10 mouse cellular contexts compared by ENCODE assay signal in the genomic region with DNA sequence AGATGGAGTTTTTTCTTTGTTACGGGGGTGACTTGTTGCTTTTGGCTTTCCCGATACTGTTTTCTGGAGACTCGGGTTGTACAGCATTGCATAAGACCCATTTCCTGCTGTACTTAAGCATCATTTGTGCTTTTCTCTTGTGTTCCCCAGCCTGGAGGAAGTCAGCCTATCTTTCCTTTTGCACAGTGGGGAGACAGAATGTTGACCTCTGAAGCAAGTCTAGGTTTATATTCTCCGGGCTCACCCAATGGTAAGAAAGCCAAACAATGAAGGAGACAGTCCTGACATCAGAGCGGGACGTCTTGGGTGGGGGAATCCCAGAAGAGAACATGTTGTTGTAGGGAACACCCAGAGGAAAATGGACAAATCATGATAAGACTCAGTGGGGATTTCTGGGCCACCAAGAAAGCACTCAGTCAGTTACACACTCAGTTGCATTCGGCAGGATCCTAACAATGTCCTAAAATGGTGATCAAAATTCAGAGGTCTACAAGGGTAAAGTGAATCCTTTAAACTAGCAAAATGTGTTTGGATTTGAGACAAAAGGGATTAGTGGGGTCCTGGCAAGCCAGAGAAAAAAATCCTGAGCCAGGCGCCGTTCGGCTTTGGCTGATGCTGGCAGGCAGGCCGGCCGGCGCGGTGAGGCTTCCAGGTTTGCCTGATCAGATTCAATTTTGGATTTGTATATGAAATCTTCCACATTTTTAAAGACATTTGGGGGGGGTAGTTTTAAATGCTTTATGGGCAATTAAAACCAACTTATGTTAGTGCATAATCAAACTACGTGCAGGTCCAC.
DNase-seq lines count a peak whose midpoint lies in the region; ATAC-seq and TF ChIP-seq lines count a peak whose summit lies in the region.
"Had no signal": no experiment of that assay in that cellular context is flagged by ENCODE, and none has a peak within 500 bp of the region (broad histone marks: within the 10 kb centered on the region; RNA-seq: fewer than 3 reads in every experiment).

No protein-coding gene starts in this region.

- intact Hi-C loops in left cerebral cortex, postnatal 10 days (cut with DNase I): no loop called here

- 65% methylated on average over 15 of the region's 15 CpGs for WGBS in liver, postnatal 0 days (ENCODE audit: insufficient replicate concordance)
- 68% methylated on average over 15 of the region's 15 CpGs for WGBS in liver, embryonic 12.5 days (ENCODE audit: insufficient replicate concordance)
- WGBS in heart, embryonic 16.5 days: 77% methylated on average over 15 of the region's 15 CpGs
- WGBS in midbrain, embryonic 14.5 days: 25% methylated on average over 15 of the region's 15 CpGs

- H3K4me1 ChIP-seq in liver, postnatal 0 days (ENCODE audit: insufficient read depth): no peaks in the 10 kb centered on the region
- no peaks in the 10 kb centered on the region for H3K4me1 ChIP-seq in liver, embryonic 12.5 days
- H3K4me1 ChIP-seq in heart, embryonic 16.5 days (ENCODE audit: control insufficient read depth, insufficient read depth, low read length): no peaks in the 10 kb centered on the region
- peaks cover 11% of the 10 kb centered on the region; the same call in 1 of the 2 replicates for H3K4me1 ChIP-seq in midbrain, embryonic 14.5 days (ENCODE audit: control insufficient read depth, insufficient read depth, low read length)
- H3K4me1 ChIP-seq: liver, embryonic 13.5 days had no signal

- TF ChIP-seq CTCF in liver, postnatal 0 days (IDR thresholded peaks at IDR 0.05; ENCODE audit: low read depth): no peak

- peak; percentile 48 for ATAC-seq in liver, postnatal 0 days
- ATAC-seq in liver, embryonic 12.5 days: no peak
- no peak for ATAC-seq in heart, embryonic 16.5 days (replicated peaks; ENCODE audit: extremely low read depth, insufficient read depth, low FRiP score)
- no peak for ATAC-seq in midbrain, embryonic 14.5 days (ENCODE audit: low FRiP score, low TSS enrichment)

- H3K27ac ChIP-seq in liver, postnatal 0 days (ENCODE audit: low read depth): 0 out of 2 replicates have a peak overlapping the region, but pooled peaks have one; percentile 39
- no peak overlapping the region for H3K27ac ChIP-seq in liver, embryonic 12.5 days
- H3K27ac ChIP-seq in heart, embryonic 16.5 days (ENCODE audit: low read length): peak overlapping the region; percentile 18; the same call in 1 of the 2 replicates
- H3K27ac ChIP-seq in midbrain, embryonic 14.5 days (replicated peaks; ENCODE audit: low read depth, low read length): peak overlapping the region; percentile 26; the same call in 1 of the 2 replicates
- H3K27ac ChIP-seq: liver, embryonic 13.5 days had no signal

- H3K4me2 ChIP-seq in liver, postnatal 0 days (ENCODE audit: low read depth, low read length): no peak overlapping the region
- H3K4me2 ChIP-seq in liver, embryonic 12.5 days: no peak overlapping the region
- H3K4me2 ChIP-seq in heart, embryonic 16.5 days (ENCODE audit: low read depth, low read length): no peak overlapping the region
- peak overlapping the region; percentile 9; the same call in 1 of the 2 replicates for H3K4me2 ChIP-seq in midbrain, embryonic 14.5 days (ENCODE audit: low read length)
- H3K4me2 ChIP-seq: liver, embryonic 13.5 days had no signal

- no peaks in the 10 kb centered on the region for H3K36me3 ChIP-seq in liver, postnatal 0 days (replicated peaks; ENCODE audit: insufficient read depth, low read length)
- no peaks in the 10 kb centered on the region for H3K36me3 ChIP-seq in liver, embryonic 12.5 days
- H3K36me3 ChIP-seq in heart, embryonic 16.5 days (ENCODE audit: control insufficient read depth, insufficient read depth): no peaks in the 10 kb centered on the region
- no peaks in the 10 kb centered on the region for H3K36me3 ChIP-seq in midbrain, embryonic 14.5 days (ENCODE audit: control insufficient read depth, insufficient read depth, low read length)
- H3K36me3 ChIP-seq: liver, embryonic 13.5 days had no signal

- no peaks in the 10 kb centered on the region for H3K9me3 ChIP-seq in liver, postnatal 0 days (ENCODE audit: low read length)
- H3K9me3 ChIP-seq in liver, embryonic 12.5 days (replicated peaks): no peaks in the 10 kb centered on the region
- H3K9me3 ChIP-seq in heart, embryonic 16.5 days (replicated peaks; ENCODE audit: control insufficient read depth, low read length): no peaks in the 10 kb centered on the region
- no peaks in the 10 kb centered on the region for H3K9me3 ChIP-seq in midbrain, embryonic 14.5 days (ENCODE audit: control insufficient read depth, low read length)
- H3K9me3 ChIP-seq: liver, embryonic 13.5 days had no signal

- no peak overlapping the region for H3K9ac ChIP-seq in liver, postnatal 0 days (replicated peaks)
- no peak overlapping the region for H3K9ac ChIP-seq in liver, embryonic 12.5 days
- H3K9ac ChIP-seq in heart, embryonic 16.5 days (ENCODE audit: low read length): no peak overlapping the region
- H3K9ac ChIP-seq in midbrain, embryonic 14.5 days (replicated peaks; ENCODE audit: low read length): no peak overlapping the region
- H3K9ac ChIP-seq: liver, embryonic 13.5 days had no signal

- DNase-seq in gastrocnemius, adult 18-20 months (ENCODE audit: low spot score): peak; percentile 42
- no peak for DNase-seq in gastrocnemius, postnatal 10 days
- no peak for DNase-seq in liver, postnatal 0 days
- peak; percentile 60 for DNase-seq in midbrain, embryonic 14.5 days
- DNase-seq in left cerebral cortex, postnatal 10 days (ENCODE audit: extremely low spot score in 1 of 2, low spot score in 2 of 2): no peak
- DNase-seq in frontal cortex, adult 2 months (ENCODE audit: extremely low spot score in 1 of 2, low spot score in 1 of 2): no peak
- DNase-seq: liver, embryonic 13.5 days had no signal

- TF ChIP-seq EP300 in liver, postnatal 0 days (IDR thresholded peaks at IDR 0.05; ENCODE audit: low read depth): peak; percentile 76

- no peak overlapping the region for H3K4me3 ChIP-seq in liver, postnatal 0 days (ENCODE audit: low read depth, low read length)
- no peak overlapping the region for H3K4me3 ChIP-seq in liver, embryonic 12.5 days
- H3K4me3 ChIP-seq in heart, embryonic 16.5 days (ENCODE audit: low read length): no peak overlapping the region
- H3K4me3 ChIP-seq in midbrain, embryonic 14.5 days (replicated peaks; ENCODE audit: low read depth, low read length): no peak overlapping the region
- H3K4me3 ChIP-seq: liver, embryonic 13.5 days; myocyte had no signal

- no peaks in the 10 kb centered on the region for H3K27me3 ChIP-seq in liver, postnatal 0 days (ENCODE audit: insufficient read depth, low read length)
- H3K27me3 ChIP-seq in liver, embryonic 12.5 days (replicated peaks): no peaks in the 10 kb centered on the region
- H3K27me3 ChIP-seq in heart, embryonic 16.5 days (ENCODE audit: control insufficient read depth, insufficient read depth, low read length): no peaks in the 10 kb centered on the region
- H3K27me3 ChIP-seq in midbrain, embryonic 14.5 days (ENCODE audit: control insufficient read depth, insufficient read depth, low read length): no peaks in the 10 kb centered on the region
- H3K27me3 ChIP-seq: liver, embryonic 13.5 days had no signal

Comparison
In these comparisons a context has a peak if more than half of its experiments do, and no peak if none do; other contexts are left out.
1. DNase-seq: peak in gastrocnemius, adult 18-20 months (single experiment) and midbrain, embryonic 14.5 days (single experiment); none in gastrocnemius, postnatal 10 days (single experiment), liver, postnatal 0 days (single experiment), left cerebral cortex, postnatal 10 days (0 of 2) and frontal cortex, adult 2 months (0 of 2).